Mouse (Mus musculus) limb, embryonic 15.5 days (tissue): Measurements from ENCODE around the gene Pcbp3. TPM values are rescaled to one million over a fixed set of nuclear protein-coding genes. Genes with fewer than 3 reads are reported as not detected.

ENCODE experiments used
- ATAC-seq: fragments of 200-750 bp; cut with Nextera tagmentation; 2 replicates; pipeline ENCODE4 v1.8.0; 2017; ENCODE audit warnings: low read depth, moderate TSS enrichment; ENCODE audit not compliant: insufficient number of reproducible peaks, low FRiP score, low TSS enrichment
- H3K27ac ChIP-seq: fragments of 300-500 bp; sonication (generic); 2 replicates; pipeline ENCODE4 v1.5.1; 2015; ENCODE audit warnings: moderate library complexity, mild to moderate bottlenecking, inconsistent platforms
- H3K27me3 ChIP-seq: fragments of 300-500 bp; sonication (generic); 2 replicates; pipeline ENCODE4 v1.6.1; 2015; ENCODE audit warnings: inconsistent platforms
- H3K36me3 ChIP-seq: fragments of 300-500 bp; sonication (generic); 2 replicates; pipeline ENCODE4 v1.6.1; 2015; ENCODE audit warnings: inconsistent platforms
- H3K4me1 ChIP-seq: fragments of 300-500 bp; sonication (generic); 2 replicates; pipeline ENCODE4 v1.6.1; 2015; ENCODE audit warnings: inconsistent platforms
- H3K4me2 ChIP-seq: fragments of 300-500 bp; sonication (generic); 2 replicates; pipeline ENCODE4 v1.6.1; 2015; ENCODE audit warnings: mild to moderate bottlenecking, inconsistent platforms
- H3K4me3 ChIP-seq: fragments of 300-500 bp; sonication (generic); 2 replicates; pipeline ENCODE4 v1.5.1; 2015; ENCODE audit warnings: mild to moderate bottlenecking, inconsistent platforms
- H3K9ac ChIP-seq: fragments of 300-500 bp; sonication (generic); 2 replicates; pipeline ENCODE4 v1.6.1; 2015; ENCODE audit warnings: inconsistent platforms
- H3K9me3 ChIP-seq: fragments of 300-500 bp; sonication (generic); 2 replicates; pipeline ENCODE4 v1.6.1; 2016; ENCODE audit warnings: inconsistent platforms
- WGBS: fragments of 180-500 bp; shearing (Covaris S2); methylation state at CpG from one replicate; pipeline ENCODE4 v1.1.7; 2015; 5-methylcytosine and 5-hydroxymethylcytosine counted together
- polyA plus RNA-seq: library from polyadenylated mRNA; unstranded; fragments of >200 nt; fragmentation: Nextera tagmentation; extraction: Ambion mirVana; gene quantifications from 2 replicates; pipeline ENCODE4 v1.2.1, GENCODE M21; 2015

Pcbp3 gene
- polyA plus RNA-seq, 1 experiment from 2014 or later, result 19.1 TPM

DNA sequence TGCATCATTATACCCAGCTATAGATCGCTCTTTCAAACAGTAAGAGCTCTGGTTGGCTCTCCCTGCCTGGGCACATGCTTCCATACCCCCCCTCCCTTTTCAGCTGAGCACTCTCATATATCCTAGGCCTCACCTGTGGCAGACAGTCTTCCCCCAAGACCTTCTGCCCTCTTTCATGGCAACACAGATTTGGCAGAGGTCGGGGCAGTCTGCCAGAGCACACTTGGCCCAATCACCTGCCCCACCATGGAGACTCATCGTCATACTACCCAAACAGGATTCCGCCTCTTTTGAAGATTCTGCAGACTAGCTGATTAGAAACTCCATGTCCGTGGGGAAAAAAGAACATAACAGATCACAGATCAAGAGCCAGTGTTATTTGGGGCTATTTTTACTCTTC, 86.8 kb downstream of the Pcbp3 start:
- no peak overlapping the region for H3K4me2 ChIP-seq
- no peaks in the 10 kb centered on the region for H3K9me3 ChIP-seq
- no peak overlapping the region for H3K27ac ChIP-seq
- ATAC-seq, result no peak
- H3K4me1 ChIP-seq, result 0 out of 2 replicates have a peak, but pooled peaks cover 3% of the 10 kb centered on the region
- H3K36me3 ChIP-seq, result no peaks in the 10 kb centered on the region
- H3K27me3 ChIP-seq, result no peaks in the 10 kb centered on the region
- 84% methylated on average over 5 of the region's 5 CpGs for WGBS
- no peak overlapping the region for H3K9ac ChIP-seq
- no peak overlapping the region for H3K4me3 ChIP-seq

GRCm38 (mm10) chr10:76874398-76874797, 87.3 kb downstream of the Pcbp3 start:
- H3K9ac ChIP-seq, result no peak overlapping the region
- 86% methylated on average over 1 of the region's 1 CpGs for WGBS
- no peak overlapping the region for H3K4me2 ChIP-seq
- H3K4me3 ChIP-seq, result no peak overlapping the region
- H3K27ac ChIP-seq, result no peak overlapping the region; the same call in 1 of the 2 replicates
- ATAC-seq, result no peak
- no peaks in the 10 kb centered on the region for H3K36me3 ChIP-seq
- 0 out of 2 replicates have a peak, but pooled peaks cover 3% of the 10 kb centered on the region for H3K4me1 ChIP-seq
- H3K9me3 ChIP-seq, result no peaks in the 10 kb centered on the region
- no peaks in the 10 kb centered on the region for H3K27me3 ChIP-seq

- WGBS, result 51% methylated on average over 10 of the region's 10 CpGs
Observed at GRCm38 (mm10) chr10:76873948-76874347, 87.7 kb downstream of the Pcbp3 start.

DNA sequence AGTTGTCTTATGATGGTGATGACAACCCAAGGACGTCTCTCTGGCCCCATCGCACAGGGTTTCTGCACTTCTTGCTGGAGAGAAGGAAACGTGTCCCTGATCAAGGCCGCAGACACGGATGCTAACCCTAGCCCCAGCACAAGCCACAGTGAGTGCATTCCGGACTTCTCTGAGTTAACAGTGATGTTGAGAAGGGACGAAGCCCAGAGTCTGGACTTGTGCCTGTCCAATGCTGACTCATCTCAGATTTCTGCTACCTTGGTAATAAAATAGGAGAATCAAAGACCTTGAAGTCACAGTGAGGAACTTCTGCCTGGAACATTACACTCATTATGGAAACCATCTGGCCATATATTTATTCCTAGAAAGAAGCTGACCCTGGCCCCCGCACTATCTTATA, 89.0 kb downstream of the Pcbp3 start:
- 64% methylated on average over 8 of the region's 8 CpGs for WGBS
- no peak overlapping the region for H3K9ac ChIP-seq
- H3K36me3 ChIP-seq, result no peaks in the 10 kb centered on the region
- no peaks in the 10 kb centered on the region for H3K27me3 ChIP-seq
- no peak for ATAC-seq
- no peaks in the 10 kb centered on the region for H3K9me3 ChIP-seq
- no peak overlapping the region for H3K27ac ChIP-seq
- H3K4me1 ChIP-seq, result 0 out of 2 replicates have a peak, but pooled peaks cover 3% of the 10 kb centered on the region
- no peak overlapping the region for H3K4me2 ChIP-seq
- no peak overlapping the region for H3K4me3 ChIP-seq

More at GRCm38 (mm10) chr10:76873948-76874347, 87.7 kb downstream of the Pcbp3 start:
- no peak for ATAC-seq
- Histone ChIP-seq H3K27me3 (no peaks in the 10 kb centered on the region), H3K36me3 (no peaks in the 10 kb centered on the region), H3K4me1 (0 out of 2 replicates have a peak, but pooled peaks cover 3% of the 10 kb centered on the region), H3K9ac (no peak overlapping the region), H3K4me3 (no peak overlapping the region), H3K9me3 (no peaks in the 10 kb centered on the region), H3K27ac (no peak overlapping the region; the same call in 1 of the 2 replicates), H3K4me2 (no peak overlapping the region)

GRCm38 (mm10) chr10:76865936-76866335, 95.8 kb downstream of the Pcbp3 start:
- Histone ChIP-seq H3K27me3 (no peaks in the 10 kb centered on the region), H3K4me2 (no peak overlapping the region), H3K27ac (no peak overlapping the region), H3K9ac (no peak overlapping the region), H3K36me3 (no peaks in the 10 kb centered on the region), H3K9me3 (no peaks in the 10 kb centered on the region), H3K4me3 (no peak overlapping the region), H3K4me1 (0 out of 2 replicates have a peak, but pooled peaks cover 5% of the 10 kb centered on the region)
- no peak for ATAC-seq

GRCm38 (mm10) chr10:76860998-76861397, 100.7 kb downstream of the Pcbp3 start:
- H3K27me3 ChIP-seq, result no peaks in the 10 kb centered on the region
- ATAC-seq, result no peak
- no peaks in the 10 kb centered on the region for H3K36me3 ChIP-seq
- H3K9ac ChIP-seq, result no peak overlapping the region
- H3K4me1 ChIP-seq, result 0 out of 2 replicates have a peak, but pooled peaks cover 13% of the 10 kb centered on the region
- H3K27ac ChIP-seq, result no peak overlapping the region
- H3K9me3 ChIP-seq, result no peaks in the 10 kb centered on the region
- WGBS, result 61% methylated on average over 3 of the region's 3 CpGs
- H3K4me3 ChIP-seq, result no peak overlapping the region
- H3K4me2 ChIP-seq, result no peak overlapping the region

DNA sequence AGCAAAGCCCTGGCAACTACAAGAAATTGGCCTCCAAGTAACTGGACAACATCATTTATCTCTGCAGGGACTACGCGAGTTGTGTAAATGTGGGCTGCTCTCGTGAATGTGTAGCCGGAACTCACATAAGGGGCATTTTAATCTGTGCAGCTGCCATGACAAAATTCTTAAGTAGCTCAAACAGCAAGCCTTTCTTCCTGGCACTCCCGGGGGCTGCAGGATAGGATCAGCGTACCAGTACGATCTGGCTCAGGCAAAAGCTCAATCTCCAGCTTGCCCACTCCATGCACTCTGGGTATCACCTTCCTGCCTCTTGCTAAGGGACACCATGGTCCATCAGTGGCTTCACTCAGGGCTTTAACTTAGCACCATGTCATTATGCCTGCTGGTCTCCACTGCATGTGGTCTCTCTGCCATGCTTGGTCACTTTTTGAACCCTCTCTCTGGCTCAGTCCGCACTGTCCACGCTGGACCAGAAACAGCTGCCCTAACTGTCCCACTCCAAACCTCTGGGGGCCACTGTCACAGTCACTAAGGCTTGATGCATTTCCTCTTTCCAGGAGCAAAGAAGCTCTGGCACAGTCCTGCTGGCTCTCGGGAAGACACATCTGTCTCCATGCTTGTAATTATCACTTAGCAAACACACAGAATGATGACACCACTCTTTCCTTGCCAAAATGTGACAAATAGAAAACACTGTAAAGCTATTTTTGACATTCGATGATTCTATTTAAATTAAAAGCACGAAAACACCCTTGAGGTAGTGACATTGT, 102.1 kb downstream of the Pcbp3 start:
- no peaks in the 10 kb centered on the region for H3K36me3 ChIP-seq
- no peak overlapping the region for H3K4me3 ChIP-seq
- H3K9me3 ChIP-seq, result no peaks in the 10 kb centered on the region
- 53% methylated on average over 12 of the region's 12 CpGs for WGBS
- no peaks in the 10 kb centered on the region for H3K27me3 ChIP-seq
- no peak overlapping the region for H3K27ac ChIP-seq
- H3K4me2 ChIP-seq, result no peak overlapping the region
- H3K9ac ChIP-seq, result no peak overlapping the region
- H3K4me1 ChIP-seq, result 0 out of 2 replicates have a peak, but pooled peaks cover 13% of the 10 kb centered on the region
- no peak for ATAC-seq

DNA sequence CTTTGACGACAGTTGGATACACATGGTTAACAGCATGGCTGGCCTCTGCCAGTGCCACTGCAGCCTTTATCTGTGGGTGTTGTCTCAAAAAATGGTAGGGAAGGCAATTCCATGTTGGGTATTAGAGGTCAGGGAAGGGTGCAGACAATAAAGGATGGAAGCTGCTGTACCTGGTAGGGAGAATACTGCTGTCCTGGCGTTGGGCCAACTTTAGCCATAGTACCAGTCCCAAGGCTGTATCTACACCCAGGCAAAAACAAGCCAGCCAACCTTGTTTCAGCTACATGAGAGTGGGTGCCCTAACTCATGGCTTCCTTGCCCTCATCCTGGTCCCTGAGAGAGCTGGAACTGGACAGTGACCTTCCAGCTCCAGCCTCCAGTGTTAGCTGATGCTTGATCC, 103.8 kb downstream of the Pcbp3 start:
- H3K9me3 ChIP-seq, result no peaks in the 10 kb centered on the region
- H3K27me3 ChIP-seq, result no peaks in the 10 kb centered on the region
- H3K4me1 ChIP-seq, result 0 out of 2 replicates have a peak, but pooled peaks cover 13% of the 10 kb centered on the region
- whole genome bisulfite sequencing, result 83% methylated on average over 2 of the region's 2 CpGs
- no peak for ATAC-seq
- no peak overlapping the region for H3K9ac ChIP-seq
- no peak overlapping the region for H3K4me3 ChIP-seq
- no peak overlapping the region for H3K27ac ChIP-seq
- H3K36me3 ChIP-seq, result no peaks in the 10 kb centered on the region
- no peak overlapping the region for H3K4me2 ChIP-seq

- Histone ChIP-seq H3K4me2 (no peak overlapping the region), H3K4me3 (no peak overlapping the region), H3K9me3 (no peaks in the 10 kb centered on the region), H3K27ac (no peak overlapping the region), H3K36me3 (no peaks in the 10 kb centered on the region), H3K9ac (no peak overlapping the region), H3K27me3 (no peaks in the 10 kb centered on the region), H3K4me1 (no peaks in the 10 kb centered on the region)
- no peak for ATAC-seq
- WGBS, result 89% methylated on average over 5 of the region's 5 CpGs
Observed at GRCm38 (mm10) chr10:76846480-76846879, 115.2 kb downstream of the Pcbp3 start.

GRCm38 (mm10) chr10:76844901-76845300, 116.8 kb downstream of the Pcbp3 start:
- no peak for ATAC-seq
- no peaks in the 10 kb centered on the region for H3K9me3 ChIP-seq
- no peak overlapping the region for H3K4me2 ChIP-seq
- H3K4me3 ChIP-seq, result no peak overlapping the region
- H3K4me1 ChIP-seq, result no peaks in the 10 kb centered on the region
- no peaks in the 10 kb centered on the region for H3K36me3 ChIP-seq
- H3K9ac ChIP-seq, result no peak overlapping the region
- WGBS, result 74% methylated on average over 4 of the region's 4 CpGs
- H3K27ac ChIP-seq, result no peak overlapping the region
- H3K27me3 ChIP-seq, result no peaks in the 10 kb centered on the region

DNA sequence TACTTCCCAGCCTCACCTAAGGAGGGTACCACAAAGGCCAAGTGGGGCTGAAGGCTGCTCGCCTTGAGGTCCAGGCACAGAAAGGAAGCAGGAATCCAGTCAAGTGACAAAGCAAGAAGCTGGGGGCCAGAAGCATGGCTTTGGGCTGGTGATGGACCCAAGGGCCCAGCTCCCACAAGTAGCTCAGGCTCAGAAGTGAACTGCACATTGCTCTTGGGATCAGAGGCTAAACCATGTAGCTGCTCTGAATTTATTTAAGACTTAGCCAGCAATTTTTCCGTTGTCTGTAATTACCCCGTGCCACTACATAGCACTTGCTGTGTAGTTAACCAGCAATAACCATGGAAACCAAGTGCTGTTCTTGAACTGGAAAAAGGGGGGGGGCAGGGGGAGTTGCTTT, 117.3 kb downstream of the Pcbp3 start:
- Histone ChIP-seq H3K27ac (no peak overlapping the region), H3K9me3 (no peaks in the 10 kb centered on the region), H3K27me3 (no peaks in the 10 kb centered on the region), H3K36me3 (no peaks in the 10 kb centered on the region), H3K4me2 (no peak overlapping the region), H3K4me3 (no peak overlapping the region), H3K4me1 (no peaks in the 10 kb centered on the region), H3K9ac (no peak overlapping the region)
- WGBS, result 66% methylated on average over 3 of the region's 3 CpGs
- no peak for ATAC-seq

- Histone ChIP-seq H3K9me3 (no peaks in the 10 kb centered on the region), H3K9ac (no peak overlapping the region), H3K4me1 (no peaks in the 10 kb centered on the region), H3K4me3 (no peak overlapping the region), H3K36me3 (no peaks in the 10 kb centered on the region), H3K27ac (no peak overlapping the region), H3K27me3 (no peaks in the 10 kb centered on the region), H3K4me2 (no peak overlapping the region)
- ATAC-seq, result no peak
- WGBS, result 94% methylated on average over 3 of the region's 3 CpGs
Observed at GRCm38 (mm10) chr10:76842087-76842486, 119.6 kb downstream of the Pcbp3 start.
